Mouse (Mus musculus) cerebellum, adult (tissue): ENCODE measurements around the gene Olfr148.

Source experiments
- ATAC-seq: cut with Nextera tagmentation; 2 replicates; pipeline ENCODE4 v1.9.2; 2017; ENCODE audit warnings: mild to moderate bottlenecking, moderate library complexity, mixed read lengths; ENCODE audit not compliant: insufficient number of reproducible peaks, low FRiP score, low TSS enrichment

The Olfr148 gene

DNA sequence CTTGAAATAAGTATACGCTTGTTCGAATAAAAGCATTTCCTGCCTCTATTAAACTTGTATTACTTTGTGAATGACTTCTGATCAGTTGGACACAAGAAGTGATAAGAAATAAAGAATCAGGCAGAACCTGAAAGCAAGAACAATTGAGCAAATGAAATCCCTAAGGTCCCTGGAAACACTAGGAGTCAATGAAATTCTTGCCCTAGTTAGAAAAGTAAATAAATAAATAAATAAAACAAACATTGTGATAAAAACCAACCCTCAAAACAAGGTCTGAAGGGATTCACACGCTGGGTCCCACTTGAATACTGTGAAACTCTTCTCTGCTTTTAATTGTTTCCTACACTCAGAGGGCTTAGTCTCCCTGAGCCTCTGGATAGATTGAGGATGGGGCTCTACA is at the start of gene Olfr148:
Gene Olfr148 (plus strand): TSS at position 301 of the 400 bp plus-strand sequence.
- no peak for ATAC-seq

- ATAC-seq = no peak
Observed at GRCm38 (mm10) chr9:39575469-39575868, 35.0 kb upstream of the Olfr148 start, which contains the start of gene Olfr959. Olfr959 (minus strand) TSS chr9:39575569.

- ATAC-seq = no peak
Observed at GRCm38 (mm10) chr9:39577050-39577449, 33.4 kb upstream of the Olfr148 start.

- ATAC-seq = no peak
Observed at GRCm38 (mm10) chr9:39602536-39603332, 7.7 kb upstream of the Olfr148 start.

DNA sequence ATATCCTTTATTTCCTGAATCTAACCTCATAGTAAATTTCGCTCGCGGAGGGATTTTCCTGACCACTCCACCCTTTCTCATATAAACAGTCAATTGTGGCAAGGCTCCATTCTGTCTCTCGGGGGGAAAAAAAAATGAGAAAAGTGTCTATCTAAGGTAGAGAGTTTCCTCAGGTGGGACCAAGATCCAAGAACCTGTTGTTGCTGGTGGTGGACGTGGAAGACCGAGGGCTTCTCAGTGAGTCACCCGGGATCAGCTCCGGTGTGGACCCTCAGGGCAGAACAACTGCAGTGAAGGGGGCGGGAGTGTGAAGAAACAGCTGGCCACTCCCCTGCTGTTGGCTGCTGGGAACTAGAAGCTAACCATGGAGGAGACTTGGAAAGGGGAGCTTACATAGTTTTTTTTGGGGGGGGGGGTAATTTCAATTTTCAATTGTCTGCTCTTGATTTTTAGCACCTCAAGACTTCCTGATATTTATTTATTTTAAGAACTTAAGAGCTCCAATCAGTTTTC is 7.1 kb upstream of the Olfr148 start:
- no peak for ATAC-seq

- ATAC-seq = no peak
Observed at GRCm38 (mm10) chr9:39603999-39604453, 6.4 kb upstream of the Olfr148 start, which contains the start of gene AW551984. AW551984 (minus strand) TSS chr9:39604403.

DNA sequence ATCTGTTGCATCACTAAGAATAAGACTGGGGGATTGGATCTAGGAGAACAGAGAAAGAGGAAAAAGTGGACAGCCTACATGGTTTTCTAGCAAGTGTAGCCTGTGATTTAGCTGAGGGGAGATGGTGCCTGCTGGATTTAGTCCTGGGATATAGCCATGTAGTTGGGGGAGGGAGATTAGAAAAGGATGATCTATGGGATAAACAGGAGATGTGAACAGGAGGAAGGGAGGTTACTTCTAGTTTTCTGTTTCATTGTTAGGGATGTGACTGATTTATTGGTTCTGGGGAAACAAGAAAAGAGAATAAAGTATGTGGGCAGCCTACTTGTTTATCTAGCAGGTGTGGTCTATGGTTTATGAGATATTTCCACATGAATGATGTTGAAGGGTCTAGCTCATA is 2.0 kb upstream of the Olfr148 start:
- ATAC-seq = no peak

DNA sequence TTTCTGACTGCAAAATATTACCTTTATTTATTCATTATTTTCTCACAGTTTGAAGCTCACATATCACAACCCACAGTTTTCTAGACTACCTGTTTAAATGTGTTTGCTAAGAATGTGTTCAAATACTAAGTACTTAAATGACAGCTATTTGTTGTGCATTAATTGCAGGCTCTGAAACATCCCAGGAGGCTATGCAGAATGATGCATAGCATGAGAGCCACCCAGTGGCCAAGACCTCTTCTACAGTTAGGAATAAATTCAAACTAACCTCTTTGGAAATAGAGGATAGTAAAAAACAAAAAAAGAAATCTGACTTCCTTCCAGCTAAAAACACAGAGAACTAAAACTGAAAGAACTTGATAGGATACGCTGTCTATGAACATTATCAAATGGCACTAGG is 1.5 kb downstream of the Olfr148 start:
- ATAC-seq = no peak

DNA sequence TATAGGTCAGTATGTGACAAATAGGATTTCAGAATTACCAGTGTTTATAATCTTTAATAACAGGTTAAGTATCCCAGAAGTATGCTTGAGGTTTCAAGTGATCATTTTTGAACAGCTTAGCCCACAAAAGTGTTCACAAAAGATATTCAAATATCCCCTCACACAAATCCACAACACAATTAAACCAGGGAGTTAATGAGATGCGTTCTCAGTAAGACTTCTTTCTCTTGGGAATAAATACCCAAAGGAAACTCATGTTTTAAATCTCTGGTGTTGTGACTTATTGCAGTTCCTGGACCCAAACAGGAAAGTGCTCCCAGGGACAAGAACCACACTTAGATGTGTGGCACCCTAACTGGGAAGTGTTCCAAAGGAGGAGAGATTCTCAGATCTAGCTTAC is 10.6 kb downstream of the Olfr148 start, which contains the start of gene Olfr960:
Gene Olfr960 (plus strand): TSS at position 301 of the 400 bp plus-strand sequence.
- ATAC-seq = no peak

DNA sequence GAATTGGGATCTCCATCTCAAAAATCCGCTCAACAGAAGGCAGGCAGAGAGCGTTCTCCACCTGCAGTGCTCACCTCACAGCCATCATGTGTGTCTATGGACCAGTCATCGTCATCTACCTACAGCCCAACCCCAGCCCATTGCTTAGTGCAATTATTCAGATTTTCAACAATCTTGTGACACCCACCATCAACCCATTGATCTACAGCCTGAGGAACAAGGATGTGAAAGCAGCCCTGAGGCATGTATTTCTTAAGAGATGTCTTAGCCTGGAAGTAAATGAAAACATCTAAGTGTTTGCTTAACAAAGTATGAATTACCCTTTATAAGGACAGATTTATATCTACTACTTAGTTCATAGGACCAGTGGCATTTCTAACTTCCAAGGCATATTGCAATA is 13.3 kb downstream of the Olfr148 start:
- no peak for ATAC-seq

DNA sequence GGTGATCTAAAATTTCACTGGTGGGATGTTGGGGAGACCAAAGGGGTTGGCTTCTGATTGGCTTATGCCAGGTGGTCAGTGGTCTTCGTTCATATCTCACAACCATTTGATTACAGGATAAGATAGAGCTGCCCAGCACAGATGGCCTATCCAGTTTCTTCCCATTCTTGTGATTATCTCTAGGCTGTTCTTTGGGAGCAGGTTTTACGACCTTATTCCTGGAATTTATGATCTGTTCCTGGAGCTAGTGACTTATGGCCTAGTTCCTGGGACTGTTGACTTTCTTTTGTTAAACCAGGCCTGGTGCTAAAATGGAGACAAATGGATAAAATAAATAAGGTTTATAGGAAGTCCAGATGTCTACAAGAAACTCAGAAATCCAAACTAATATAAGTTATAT is 14.3 kb downstream of the Olfr148 start:
- no peak for ATAC-seq

- no peak for ATAC-seq
Observed at GRCm38 (mm10) chr9:39629069-39629468, 18.6 kb downstream of the Olfr148 start.

DNA sequence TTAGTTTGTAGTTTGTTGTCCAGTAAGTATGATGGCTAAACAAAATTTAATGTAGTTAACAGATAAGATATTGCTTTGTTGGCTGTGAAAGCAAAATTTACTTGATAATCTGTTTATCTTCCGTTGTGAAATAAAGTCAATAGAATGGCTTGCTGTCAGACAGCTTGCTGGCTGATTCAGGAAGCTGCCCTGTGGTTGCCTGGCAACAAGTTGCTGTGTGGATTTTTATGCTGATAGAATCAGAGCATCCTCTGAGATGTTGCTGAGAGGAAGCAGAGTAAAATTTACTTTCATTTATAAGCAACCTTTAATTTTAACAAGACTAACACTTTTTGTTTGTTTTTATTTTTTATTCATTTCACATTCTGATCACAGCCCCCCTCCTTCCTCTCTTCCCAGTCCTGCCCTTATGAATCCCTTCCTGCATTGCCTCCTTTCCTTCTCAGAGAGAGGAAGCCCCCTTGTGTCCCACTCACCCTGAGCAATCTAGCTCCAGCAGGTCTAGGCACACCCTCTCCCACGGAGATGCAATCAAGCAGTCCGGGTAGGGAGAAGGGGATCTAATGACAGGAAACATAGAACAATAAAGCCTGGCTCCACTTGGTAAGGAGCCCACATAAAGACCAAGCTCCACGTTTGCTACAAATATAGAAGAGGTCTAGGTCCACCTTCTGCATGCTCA is 23.6 kb downstream of the Olfr148 start:
- no peak for ATAC-seq

DNA sequence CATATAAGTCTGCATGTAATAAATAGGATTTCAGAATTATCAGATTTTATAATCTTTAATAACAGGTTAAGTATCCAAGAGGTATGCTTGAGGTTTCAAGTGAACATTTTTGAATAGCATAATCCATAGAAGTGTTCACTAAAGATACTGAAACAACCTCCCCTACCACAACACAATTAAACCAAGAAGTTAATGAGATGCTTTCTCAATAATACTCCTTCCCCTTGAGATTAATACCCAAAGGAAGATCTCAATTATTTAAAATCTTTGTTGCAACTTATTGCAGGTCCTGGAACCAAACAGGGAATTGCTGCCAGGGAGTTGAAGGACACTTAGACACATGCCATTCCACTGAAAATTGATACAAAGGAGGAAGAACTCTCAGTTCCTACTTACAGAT is 34.3 kb downstream of the Olfr148 start, which contains the start of gene Olfr961:
Gene Olfr961 (plus strand): TSS at position 301 of the 400 bp plus-strand sequence.
- no peak for ATAC-seq

DNA sequence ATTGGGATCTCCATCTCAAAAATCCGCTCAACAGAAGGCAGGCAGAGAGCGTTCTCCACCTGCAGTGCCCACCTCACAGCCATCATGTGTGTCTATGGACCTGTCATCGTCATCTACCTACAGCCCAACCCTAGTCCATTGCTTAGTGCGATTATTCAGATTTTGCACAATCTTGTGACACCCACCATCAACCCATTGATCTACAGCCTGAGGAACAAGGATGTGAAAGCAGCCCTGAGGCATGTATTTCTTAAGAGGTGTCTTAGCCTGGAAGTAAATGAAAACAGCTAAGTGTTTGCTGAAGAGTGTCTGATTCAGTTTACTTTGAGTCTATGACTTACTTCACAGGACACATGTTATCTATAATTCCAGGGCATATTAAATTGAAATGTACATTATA is 36.9 kb downstream of the Olfr148 start:
- no peak for ATAC-seq

- ATAC-seq = no peak
Observed at GRCm38 (mm10) chr9:39654756-39655396, 44.4 kb downstream of the Olfr148 start.
